Mouse (Mus musculus) stomach, postnatal 0 days (tissue): ENCODE data around the gene Kctd12. TPM values are rescaled to one million over a fixed set of nuclear protein-coding genes. Genes with fewer than 3 reads are reported as not detected.

ENCODE experiments used
- ATAC-seq: fragments of 200-750 bp; cut with Nextera tagmentation; 2 replicates; pipeline ENCODE4 v1.8.0; 2017; ENCODE audit not compliant: low FRiP score, low TSS enrichment
- DNase-seq: peaks from one replicate; pipeline ENCODE4 v3.0.0-alpha.2; 2016; ENCODE audit warnings: low spot score
- H3K27ac ChIP-seq: fragments of 300-500 bp; sonication (generic); replicated peaks from 2 replicates; pipeline ENCODE4 v1.5.1; 2014; ENCODE audit warnings: mild to moderate bottlenecking, control low read depth
- H3K27me3 ChIP-seq: fragments of 300-500 bp; sonication (generic); 2 replicates; pipeline ENCODE4 v1.6.1; 2014; ENCODE audit warnings: low read length; ENCODE audit not compliant: control insufficient read depth, insufficient read depth
- H3K36me3 ChIP-seq: fragments of 300-500 bp; sonication (generic); 2 replicates; pipeline ENCODE4 v1.6.1; 2014; ENCODE audit warnings: low read length, mixed read lengths; ENCODE audit not compliant: control insufficient read depth, insufficient read depth
- H3K4me1 ChIP-seq: fragments of 300-500 bp; sonication (generic); replicated peaks from 2 replicates; pipeline ENCODE4 v1.6.1; 2014; ENCODE audit warnings: antibody characterized with exemption; ENCODE audit not compliant: control insufficient read depth, insufficient read depth
- H3K4me2 ChIP-seq: fragments of 300-500 bp; sonication (generic); replicated peaks from 2 replicates; pipeline ENCODE4 v1.6.1; 2014; ENCODE audit warnings: low read depth, mild to moderate bottlenecking, control low read depth, moderate library complexity
- H3K4me3 ChIP-seq: fragments of 300-500 bp; sonication (generic); 2 replicates; pipeline ENCODE4 v1.5.1; 2014; ENCODE audit warnings: low read depth, low read length, control low read depth
- H3K9ac ChIP-seq: fragments of 300-500 bp; sonication (generic); 2 replicates; pipeline ENCODE4 v1.6.1; 2014; ENCODE audit warnings: mild to moderate bottlenecking, low read length, control low read depth, mixed read lengths
- H3K9me3 ChIP-seq: fragments of 300-500 bp; sonication (generic); 2 replicates; pipeline ENCODE4 v1.6.1; 2016; ENCODE audit warnings: low read length; ENCODE audit not compliant: control insufficient read depth
- CTCF ChIP-seq: IDR thresholded peaks from 2 replicates; pipeline ENCODE4 v1.5.1; 2016; ENCODE audit warnings: antibody characterized with exemption, low read depth, mild to moderate bottlenecking, moderate library complexity
- EP300 ChIP-seq: optimal IDR thresholded peaks from 2 replicates; pipeline ENCODE3; 2016; ENCODE audit warnings: antibody characterized with exemption
- WGBS: fragments of 180-500 bp; shearing (Covaris S2); extraction: QIAGEN DNeasy Blood & Tissue Kit; methylation state at CpG from one replicate; pipeline ENCODE4 v1.1.7; 2014; 5-methylcytosine and 5-hydroxymethylcytosine counted together
- microRNA-seq: library from miRNA; unstranded; fragments of <30 nt; microRNA quantifications from one replicate; pipeline ENCODE4, GENCODE M21; 2016
- polyA plus RNA-seq: library from polyadenylated mRNA; unstranded; fragments of >200 nt; fragmentation: Nextera tagmentation; extraction: Ambion mirVana; gene quantifications from 2 replicates; pipeline ENCODE4 v1.2.1, GENCODE M21; 2015

Kctd12 gene
- polyA plus RNA-seq, 1 experiment from 2014 or later: 6.1 TPM

GRCm38 (mm10) chr14:102927847-102928466 lies 54.5 kb downstream of the Kctd12 start:
- H3K4me1 ChIP-seq: no peaks in the 10 kb centered on the region
- TF ChIP-seq CTCF: no peak
- TF ChIP-seq EP300: no peak
- ATAC-seq (no peak), DNase-seq (no peak)
- no peak overlapping the region for H3K9ac ChIP-seq
- no peaks in the 10 kb centered on the region for H3K9me3 ChIP-seq
- H3K4me2 ChIP-seq: no peak overlapping the region
- no peak overlapping the region for H3K27ac ChIP-seq
- no peaks in the 10 kb centered on the region for H3K27me3 ChIP-seq
- no peaks in the 10 kb centered on the region for H3K36me3 ChIP-seq
- H3K4me3 ChIP-seq: no peak overlapping the region
- 83% methylated on average over 5 of the region's 5 CpGs for WGBS

Small RNAs within 50 kb of the gene (microRNA-seq; reads per million reads assigned to microRNA genes)
- 0.96 reads per million for gene Mir5130

Other genes starting within 250 kb of the Kctd12 start
- not detected in 2 replicates for gene Acod1, start 64.3 kb upstream of the Kctd12 start, polyA plus RNA-seq
- gene Cln5, start 87.6 kb upstream of the Kctd12 start, polyA plus RNA-seq: 21.8 and 21.9 TPM in 2 replicates
- 16.2 and 16.9 TPM in 2 replicates for gene Fbxl3, start 116.9 kb upstream of the Kctd12 start, polyA plus RNA-seq